In genomic region chr2:58879876-58880275, GRCm38 (mm10) we compare ENCODE assay signal across 42 mouse cellular contexts. TPM values are rescaled to one million over a fixed set of nuclear protein-coding genes. Genes with fewer than 3 reads are reported as not detected.
A peak's percentile ranks its signal among the peaks of the same experiment; 100 is the strongest.
DNase-seq lines count a peak whose midpoint lies in the region; ATAC-seq and TF ChIP-seq lines count a peak whose summit lies in the region.
"Had no signal": no experiment of that assay in that cellular context is flagged by ENCODE, and none has a peak within 500 bp of the region (broad histone marks: within the 10 kb centered on the region; RNA-seq: fewer than 3 reads in every experiment).

No protein-coding gene starts in this region.

- no peak overlapping the region for H3K27ac ChIP-seq in kidney, postnatal 0 days
- H3K27ac ChIP-seq in ES-E14 (ENCODE audit: insufficient read depth, low read depth, low read length, poor library complexity, severe bottlenecking), result no peak overlapping the region
- H3K27ac ChIP-seq: embryonic facial prominence, embryonic 13.5 days; hindbrain, embryonic 14.5 days; limb, embryonic 12.5 days; liver, embryonic 15.5 days; lung, embryonic 15.5 days; midbrain, embryonic 12.5 days had no signal

- H3K4me2 ChIP-seq in kidney, postnatal 0 days (ENCODE audit: low read length), result no peak overlapping the region
- H3K4me2 ChIP-seq: embryonic facial prominence, embryonic 13.5 days; heart, embryonic 12.5 days; hindbrain, embryonic 14.5 days; limb, embryonic 12.5 days; liver, embryonic 15.5 days; lung, embryonic 15.5 days; midbrain, embryonic 12.5 days had no signal

- H3K4me1 ChIP-seq in kidney, postnatal 0 days (replicated peaks; ENCODE audit: insufficient read depth, low read length), result no peaks in the 10 kb centered on the region
- H3K4me1 ChIP-seq in ES-E14 (ENCODE audit: control insufficient read depth in 2 of 2, insufficient read depth in 2 of 2, low read length in 2 of 2, poor library complexity in 1 of 2), result no peaks in the 10 kb centered on the region
- H3K4me1 ChIP-seq: embryonic facial prominence, embryonic 13.5 days; heart, embryonic 12.5 days; limb, embryonic 12.5 days; liver, embryonic 15.5 days; lung, embryonic 15.5 days; midbrain, embryonic 12.5 days had no signal

- no peak for TF ChIP-seq CTCF in kidney, postnatal 0 days (IDR thresholded peaks at IDR 0.05; ENCODE audit: low read depth)

- no peaks in the 10 kb centered on the region for H3K9me3 ChIP-seq in kidney, postnatal 0 days (replicated peaks; ENCODE audit: low read length)
- H3K9me3 ChIP-seq in ES-E14 (ENCODE audit: control insufficient read depth, insufficient read depth, low read depth, low read length), result no peaks in the 10 kb centered on the region
- H3K9me3 ChIP-seq: embryonic facial prominence, embryonic 13.5 days; heart, embryonic 12.5 days; limb, embryonic 12.5 days; liver, embryonic 15.5 days; lung, embryonic 15.5 days; midbrain, embryonic 12.5 days had no signal

- no peaks in the 10 kb centered on the region for H3K36me3 ChIP-seq in kidney, postnatal 0 days (ENCODE audit: insufficient read depth, low read length)
- H3K36me3 ChIP-seq in ES-E14 (ENCODE audit: control insufficient read depth, insufficient read depth, low read length, poor library complexity, severe bottlenecking), result no peaks in the 10 kb centered on the region
- H3K36me3 ChIP-seq: embryonic facial prominence, embryonic 13.5 days; G1E; heart, embryonic 12.5 days; limb, embryonic 12.5 days; liver, embryonic 15.5 days; lung, embryonic 15.5 days; midbrain, embryonic 12.5 days had no signal

- ATAC-seq in kidney, postnatal 0 days (replicated peaks; ENCODE audit: low FRiP score, low read depth), result no peak
- ATAC-seq: CD4-positive, CD25-positive, alpha-beta regulatory T cell, adult 4 months; forebrain, embryonic 16.5 days; intestine, postnatal 0 days had no signal

- 57% methylated on average over 3 of the region's 3 CpGs for WGBS in kidney, postnatal 0 days

- H3K9ac ChIP-seq in kidney, postnatal 0 days (ENCODE audit: low read depth, low read length), result no peak overlapping the region
- H3K9ac ChIP-seq in ES-E14 (ENCODE audit: insufficient read depth, low read depth, low read length, poor library complexity, severe bottlenecking), result no peak overlapping the region
- H3K9ac ChIP-seq: embryonic facial prominence, embryonic 13.5 days; heart, embryonic 12.5 days; hindbrain, embryonic 14.5 days; limb, embryonic 12.5 days; liver, embryonic 15.5 days; lung, embryonic 15.5 days; midbrain, embryonic 12.5 days had no signal

- DNase-seq in kidney, postnatal 0 days (ENCODE audit: low spot score), result peak; percentile 46
- DNase-seq in kidney, adult 9 months, result no peak
- DNase-seq in right cerebral cortex, adult 18-20 months, result peak; percentile 28
- no peak for DNase-seq in right cerebral cortex, postnatal 25 days
- DNase-seq in ES-E14 (ENCODE audit: low read depth, low spot score), result peak; percentile 16
- DNase-seq in telencephalon, adult 2 months (ENCODE audit: low read depth, low spot score), result peak; percentile 35
- DNase-seq in neural tube, embryonic 10.5 days (ENCODE audit: extremely low spot score, low spot score), result no peak
- DNase-seq: adrenal gland, postnatal 14 days; cerebellum, adult 11-12 months; cerebellum, adult 9-11 months; embryo, embryonic 11 days; gastrocnemius, postnatal 25 days; heart, adult 11 months; kidney, postnatal 25 days; lung, postnatal 36 days; retina, postnatal 1 day; thymus, postnatal 14 days had no signal

- H3K27me3 ChIP-seq in kidney, postnatal 0 days (ENCODE audit: insufficient read depth, low read length), result no peaks in the 10 kb centered on the region
- H3K27me3 ChIP-seq: embryonic facial prominence, embryonic 13.5 days; heart, embryonic 12.5 days; limb, embryonic 12.5 days; liver, embryonic 15.5 days; lung, embryonic 15.5 days; midbrain, embryonic 12.5 days had no signal

- H3K4me3 ChIP-seq in kidney, postnatal 0 days (replicated peaks; ENCODE audit: low read depth, low read length), result no peak overlapping the region
- H3K4me3 ChIP-seq in ES-E14 (ENCODE audit: insufficient read depth in 1 of 2, low read depth in 1 of 2, low read length in 2 of 2, poor library complexity in 1 of 2, severe bottlenecking in 1 of 2), result no peak overlapping the region
- H3K4me3 ChIP-seq: embryonic facial prominence, embryonic 13.5 days; erythroblast, embryonic 14.5 days; heart, embryonic 12.5 days; limb, embryonic 12.5 days; liver, embryonic 15.5 days; lung, embryonic 15.5 days; midbrain, embryonic 12.5 days had no signal

- in situ Hi-C loops in ES-E14 (cut with MboI; ENCODE audit: low sequenced_read_pairs in 2 of 2, unreplicated experiment in 2 of 2), result no loop called here

TF ChIP-seq in ES-E14, 5 proteins besides CTCF, POLR2A, EP300 and RAD21:
- TF ChIP-seq ZC3H11A (IDR thresholded peaks at IDR 0.05; ENCODE audit: borderline replicate concordance, low read depth, low read length) (no peak), HCFC1 (IDR thresholded peaks at IDR 0.05; ENCODE audit: borderline replicate concordance, insufficient read depth, low read length) (no peak), CHD2 (IDR thresholded peaks at IDR 0.05; ENCODE audit: low read depth, low read length) (no peak), MAFK (IDR thresholded peaks at IDR 0.05; ENCODE audit: insufficient read depth, low read depth, low read length) (no peak), ZNF384 (IDR thresholded peaks at IDR 0.05; ENCODE audit: low read depth, low read length) (no peak)

RNA-seq across cellular contexts. Expression of gene Gm11099, which starts 20.6 kb away (rescaled TPM):
- polyA plus RNA-seq in kidney, postnatal 0 days (2015; fragmentation: Nextera tagmentation; extraction: Ambion mirVana), result not detected in 2 replicates
- not detected in 2 replicates for total RNA-seq in ES-E14 (2012; rRNA removed)
- total RNA-seq: adrenal gland, postnatal 14 days; G1E; gastrocnemius, adult 18-20 months; gastrocnemius, postnatal 25 days; hematopoietic stem cell, adult 5-6 weeks; layer of hippocampus, adult 18-20 months; layer of hippocampus, postnatal 10 days; left cerebral cortex, adult 8-10 months; liver, adult 2 months; megakaryocyte, adult 5-6 weeks had no signal
- polyA plus RNA-seq: CD4-positive, CD25-positive, alpha-beta regulatory T cell, adult 4 months; embryonic facial prominence, embryonic 13.5 days; erythroblast, embryonic 14.5 days; forebrain, embryonic 11.5 days; forebrain, embryonic 16.5 days; G1E; heart, embryonic 12.5 days; heart, postnatal 0 days; hindbrain, embryonic 14.5 days; intestine, postnatal 0 days; kidney, embryonic 14.5 days; limb, embryonic 12.5 days; liver, adult 2 months; liver, embryonic 15.5 days; lung, embryonic 15.5 days; midbrain, embryonic 12.5 days; neural tube, embryonic 14.5 days; testis, adult 2 months; urinary bladder, adult 2 months had no signal

Comparison
In these comparisons a context has a peak if more than half of its experiments do, and no peak if none do; other contexts are left out.
1. DNase-seq: peak in kidney, postnatal 0 days (single experiment), right cerebral cortex, adult 18-20 months (single experiment), ES-E14 (single experiment) and telencephalon, adult 2 months (single experiment); none in kidney, adult 9 months (single experiment), right cerebral cortex, postnatal 25 days (single experiment) and neural tube, embryonic 10.5 days (single experiment).